Mouse (Mus musculus): ENCODE measurements around the gene Gsg1. TPM values are rescaled to one million over a fixed set of nuclear protein-coding genes. Genes with fewer than 3 reads are reported as not detected.
A peak's percentile ranks its signal among the peaks of the same experiment; 100 is the strongest.

The Gsg1 gene
- total and polyA plus RNA-seq, 2 experiments = 0.16 TPM; not detected in 1

DNA sequence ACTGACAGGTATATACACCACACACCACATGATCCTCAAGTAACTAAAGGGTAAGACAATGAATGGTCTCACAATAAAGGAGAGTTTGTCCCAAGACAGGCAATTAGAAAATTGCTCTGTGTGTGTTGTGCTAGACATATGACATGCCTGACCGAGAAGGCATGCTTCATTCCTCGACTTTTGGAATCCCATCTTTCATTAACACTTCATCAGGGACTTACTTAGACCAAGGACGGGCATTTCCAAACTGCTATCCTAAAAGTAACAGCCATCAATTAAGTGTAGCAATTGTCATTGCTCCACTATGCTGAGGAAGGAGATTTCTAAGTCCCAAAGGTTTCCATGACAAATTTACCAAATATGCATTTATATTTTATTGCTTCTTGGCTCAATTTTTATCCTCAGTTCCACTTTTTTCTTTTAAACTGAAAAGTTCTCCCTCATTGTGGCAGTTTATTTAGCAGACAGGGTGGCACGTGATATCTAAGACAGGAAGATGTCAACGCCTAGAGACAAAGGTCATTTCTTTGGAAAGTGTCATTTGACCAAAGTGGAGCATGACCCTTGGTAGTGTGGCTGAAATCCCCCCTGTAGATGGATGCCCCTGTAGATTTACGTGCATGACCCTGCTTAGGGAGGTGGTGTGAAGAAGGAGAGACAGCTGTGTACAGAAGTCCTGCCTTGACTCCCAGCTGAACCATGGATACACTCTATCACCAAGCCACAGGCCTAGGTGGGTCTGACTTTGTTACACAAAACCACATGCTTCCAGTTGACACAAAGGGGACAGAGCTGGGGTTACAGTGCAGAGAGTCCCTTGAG is 22.5 kb upstream of the Gsg1 start:
- TF ChIP-seq CTCF (IDR thresholded peaks at IDR 0.05; ENCODE audit: low read depth, low read length) = no peak
- TF ChIP-seq POLR2A (IDR thresholded peaks at IDR 0.05; ENCODE audit: extremely low read depth, insufficient read depth, low read length) = no peak
- Histone ChIP-seq H3K27me3 (ENCODE audit: control insufficient read depth, insufficient read depth, low read length) (no peaks in the 10 kb centered on the region), H3K27ac (replicated peaks; ENCODE audit: insufficient read depth, low read depth, low read length) (no peak overlapping the region), H3K4me3 (ENCODE audit: insufficient read depth, low read depth, low read length) (no peak overlapping the region), H3K9ac (ENCODE audit: low read depth, low read length) (no peak overlapping the region), H3K36me3 (ENCODE audit: control insufficient read depth, insufficient read depth, low read length) (no peaks in the 10 kb centered on the region), H3K79me2 (ENCODE audit: control insufficient read depth, insufficient read depth, low read length) (no peaks in the 10 kb centered on the region), H3K4me1 (ENCODE audit: control insufficient read depth, insufficient read depth, low read length) (no peaks in the 10 kb centered on the region)
- WGBS = 82% methylated on average over 6 of the region's 6 CpGs
- DNase-seq (ENCODE audit: extremely low read depth, low read depth, low spot score) = no peak

DNA sequence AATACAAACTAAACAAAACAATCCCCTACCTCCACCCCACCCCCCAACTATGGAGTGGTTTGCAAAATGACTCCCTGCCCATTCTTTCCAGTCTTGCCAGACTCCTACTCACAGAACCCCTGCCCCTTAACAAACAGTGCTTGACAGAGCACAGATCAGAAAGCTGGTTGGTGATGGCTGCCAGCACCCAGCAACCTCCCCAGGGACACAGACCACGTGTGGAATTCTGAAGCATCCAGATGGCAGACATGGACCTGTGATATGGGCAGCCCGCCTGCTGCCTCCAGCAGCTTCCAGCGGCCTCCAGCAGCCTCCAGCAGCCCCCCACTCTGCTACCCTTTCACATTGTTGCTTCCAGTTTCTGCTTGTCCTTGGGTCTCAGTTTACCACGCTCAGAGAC is 21.1 kb upstream of the Gsg1 start:
- no peak overlapping the region for H3K4me3 ChIP-seq (ENCODE audit: insufficient read depth, low read depth, low read length)
- 85% methylated on average over 4 of the region's 4 CpGs for WGBS
- H3K4me1 ChIP-seq (ENCODE audit: control insufficient read depth, insufficient read depth, low read length) = no peaks in the 10 kb centered on the region

DNA sequence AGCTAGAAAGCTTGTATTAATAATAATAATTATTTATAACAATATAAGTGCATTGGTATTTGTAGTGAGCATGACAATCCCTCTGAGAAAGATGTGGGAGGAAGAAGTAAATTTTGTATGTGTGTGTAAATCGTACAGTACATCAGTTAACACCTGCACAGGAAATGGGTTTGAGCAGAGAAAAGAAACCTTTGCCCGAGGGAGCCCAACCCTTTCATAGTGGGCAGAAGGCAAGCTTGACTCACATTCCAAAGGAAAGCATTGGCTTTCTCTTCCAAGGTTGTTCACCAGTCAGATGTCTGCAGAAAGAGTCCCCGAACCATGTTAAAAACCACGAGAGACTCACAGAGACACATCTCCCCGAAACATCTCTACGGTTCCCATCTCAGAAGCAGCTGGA is 18.9 kb upstream of the Gsg1 start:
- H3K79me2 ChIP-seq (ENCODE audit: control insufficient read depth, insufficient read depth, low read length) = no peaks in the 10 kb centered on the region
- H3K36me3 ChIP-seq (ENCODE audit: control insufficient read depth, insufficient read depth, low read length) = no peaks in the 10 kb centered on the region
- no peaks in the 10 kb centered on the region for H3K27me3 ChIP-seq (ENCODE audit: control insufficient read depth, insufficient read depth, low read length)
- no peak overlapping the region for H3K4me3 ChIP-seq (ENCODE audit: insufficient read depth, low read depth, low read length)
- no peak overlapping the region for H3K27ac ChIP-seq (replicated peaks; ENCODE audit: insufficient read depth, low read depth, low read length)
- WGBS = 92% methylated on average over 6 of the region's 6 CpGs
- no peaks in the 10 kb centered on the region; the same call in 1 of the 2 replicates for H3K4me1 ChIP-seq (ENCODE audit: control insufficient read depth, insufficient read depth, low read length)
- no peak for TF ChIP-seq CTCF (IDR thresholded peaks at IDR 0.05; ENCODE audit: low read depth, low read length)
- no peak for TF ChIP-seq POLR2A (IDR thresholded peaks at IDR 0.05; ENCODE audit: extremely low read depth, insufficient read depth, low read length)
- no peak overlapping the region for H3K9ac ChIP-seq (ENCODE audit: low read depth, low read length)
- DNase-seq (ENCODE audit: extremely low read depth, low read depth, low spot score) = no peak

More for the DNA sequence above, 21.1 kb upstream of the Gsg1 start:
- Histone ChIP-seq H3K36me3 (ENCODE audit: control insufficient read depth, insufficient read depth, low read length) (no peaks in the 10 kb centered on the region), H3K27ac (replicated peaks; ENCODE audit: insufficient read depth, low read depth, low read length) (no peak overlapping the region), H3K79me2 (ENCODE audit: control insufficient read depth, insufficient read depth, low read length) (no peaks in the 10 kb centered on the region), H3K27me3 (ENCODE audit: control insufficient read depth, insufficient read depth, low read length) (no peaks in the 10 kb centered on the region), H3K9ac (ENCODE audit: low read depth, low read length) (no peak overlapping the region)
- TF ChIP-seq CTCF (IDR thresholded peaks at IDR 0.05; ENCODE audit: low read depth, low read length) (no peak), POLR2A (IDR thresholded peaks at IDR 0.05; ENCODE audit: extremely low read depth, insufficient read depth, low read length) (no peak)
- DNase-seq (ENCODE audit: extremely low read depth, low read depth, low spot score) = no peak

DNA sequence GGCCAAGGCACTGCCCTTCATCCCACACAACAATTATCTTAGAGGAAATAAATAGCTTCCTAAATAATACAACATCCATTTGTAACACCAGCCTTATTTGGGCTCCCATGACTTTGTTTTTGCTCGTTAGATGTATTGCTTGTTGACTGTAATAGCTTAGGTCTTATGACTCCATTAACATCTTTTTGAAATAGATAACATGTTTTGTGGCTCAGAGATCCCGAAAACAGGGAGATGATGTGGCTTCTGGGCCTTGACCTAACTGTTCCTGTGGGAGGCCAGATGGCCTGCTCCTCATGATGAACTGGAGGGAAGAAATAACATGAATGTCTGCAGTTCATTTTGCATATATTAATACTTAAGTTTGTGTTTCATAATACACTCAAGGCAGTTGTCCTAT is 17.6 kb upstream of the Gsg1 start:
- Histone ChIP-seq H3K4me3 (ENCODE audit: insufficient read depth, low read depth, low read length) (no peak overlapping the region), H3K9ac (ENCODE audit: low read depth, low read length) (no peak overlapping the region)
- 70% methylated on average over 2 of the region's 2 CpGs for WGBS

DNA sequence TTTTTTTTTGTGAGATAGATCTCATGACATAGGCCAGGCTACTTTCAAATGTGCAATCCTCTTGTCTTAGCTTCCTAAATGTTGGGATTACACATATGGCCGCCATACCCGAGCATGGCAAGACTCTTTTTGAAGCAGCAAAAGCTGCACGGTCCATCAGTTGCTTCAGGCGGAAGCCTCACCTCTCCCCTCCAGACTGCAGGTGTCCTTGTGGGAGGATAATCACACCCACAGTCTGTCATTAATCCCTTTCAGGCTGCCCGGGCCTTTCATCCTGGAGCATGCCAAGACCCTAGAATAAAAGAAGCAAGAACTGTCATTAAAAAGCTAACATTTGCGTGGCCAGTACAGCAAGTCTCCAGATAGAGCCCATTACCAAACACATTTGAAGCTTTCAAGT is 15.5 kb upstream of the Gsg1 start:
- Histone ChIP-seq H3K4me1 (ENCODE audit: control insufficient read depth, insufficient read depth, low read length) (no peaks in the 10 kb centered on the region; the same call in 1 of the 2 replicates), H3K27me3 (ENCODE audit: control insufficient read depth, insufficient read depth, low read length) (no peaks in the 10 kb centered on the region), H3K79me2 (ENCODE audit: control insufficient read depth, insufficient read depth, low read length) (no peaks in the 10 kb centered on the region), H3K36me3 (ENCODE audit: control insufficient read depth, insufficient read depth, low read length) (no peaks in the 10 kb centered on the region), H3K27ac (replicated peaks; ENCODE audit: insufficient read depth, low read depth, low read length) (no peak overlapping the region), H3K4me3 (ENCODE audit: insufficient read depth, low read depth, low read length) (no peak overlapping the region), H3K9ac (ENCODE audit: low read depth, low read length) (no peak overlapping the region)
- DNase-seq (ENCODE audit: extremely low read depth, low read depth, low spot score) = no peak
- TF ChIP-seq POLR2A (IDR thresholded peaks at IDR 0.05; ENCODE audit: extremely low read depth, insufficient read depth, low read length) (no peak), CTCF (IDR thresholded peaks at IDR 0.05; ENCODE audit: low read depth, low read length) (no peak)
- WGBS = 85% methylated on average over 6 of the region's 6 CpGs

More for the DNA sequence above, 17.6 kb upstream of the Gsg1 start:
- no peaks in the 10 kb centered on the region for H3K79me2 ChIP-seq (ENCODE audit: control insufficient read depth, insufficient read depth, low read length)
- DNase-seq (ENCODE audit: extremely low read depth, low read depth, low spot score) = no peak
- TF ChIP-seq CTCF (IDR thresholded peaks at IDR 0.05; ENCODE audit: low read depth, low read length) = no peak
- no peak for TF ChIP-seq POLR2A (IDR thresholded peaks at IDR 0.05; ENCODE audit: extremely low read depth, insufficient read depth, low read length)
- no peak overlapping the region for H3K27ac ChIP-seq (replicated peaks; ENCODE audit: insufficient read depth, low read depth, low read length)
- no peaks in the 10 kb centered on the region for H3K36me3 ChIP-seq (ENCODE audit: control insufficient read depth, insufficient read depth, low read length)
- H3K4me1 ChIP-seq (ENCODE audit: control insufficient read depth, insufficient read depth, low read length) = no peaks in the 10 kb centered on the region; the same call in 1 of the 2 replicates
- no peaks in the 10 kb centered on the region for H3K27me3 ChIP-seq (ENCODE audit: control insufficient read depth, insufficient read depth, low read length)

DNA sequence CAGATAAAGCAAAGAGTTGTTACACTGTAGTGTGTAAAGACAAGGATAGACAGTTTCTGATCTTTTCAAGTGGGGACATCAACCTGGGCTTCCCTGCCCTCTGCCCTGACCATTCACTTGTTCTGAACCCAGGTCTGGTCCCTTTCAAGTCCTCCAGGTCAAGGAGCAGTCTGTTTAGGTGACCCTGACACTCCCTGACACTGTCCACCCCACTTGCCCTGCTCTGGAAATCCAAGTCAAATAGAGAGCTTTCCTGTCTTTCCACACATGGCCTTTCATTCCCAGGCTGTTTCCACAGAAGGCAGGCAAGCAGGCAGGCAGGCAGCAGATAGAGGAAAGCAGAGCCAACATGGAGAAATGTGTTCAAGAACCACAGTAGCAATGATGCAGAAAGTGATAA is 14.2 kb upstream of the Gsg1 start:
- no peak overlapping the region for H3K4me3 ChIP-seq (ENCODE audit: insufficient read depth, low read depth, low read length)
- no peaks in the 10 kb centered on the region for H3K36me3 ChIP-seq (ENCODE audit: control insufficient read depth, insufficient read depth, low read length)
- no peak overlapping the region for H3K9ac ChIP-seq (ENCODE audit: low read depth, low read length)
- no peaks in the 10 kb centered on the region for H3K27me3 ChIP-seq (ENCODE audit: control insufficient read depth, insufficient read depth, low read length)
- no peaks in the 10 kb centered on the region; the same call in 1 of the 2 replicates for H3K4me1 ChIP-seq (ENCODE audit: control insufficient read depth, insufficient read depth, low read length)
- peak; percentile 10 for DNase-seq (ENCODE audit: extremely low read depth, low read depth, low spot score)
- TF ChIP-seq POLR2A (IDR thresholded peaks at IDR 0.05; ENCODE audit: extremely low read depth, insufficient read depth, low read length) (no peak), CTCF (IDR thresholded peaks at IDR 0.05; ENCODE audit: low read depth, low read length) (no peak)
- no peak overlapping the region for H3K27ac ChIP-seq (replicated peaks; ENCODE audit: insufficient read depth, low read depth, low read length)
- no peaks in the 10 kb centered on the region for H3K79me2 ChIP-seq (ENCODE audit: control insufficient read depth, insufficient read depth, low read length)

All from liver, adult 2 months (tissue).